In genomic region chr2:13290661-13291060, GRCm38 (mm10) we compare ENCODE assay signal across 9 mouse cellular contexts. TPM values are rescaled to one million over a fixed set of nuclear protein-coding genes. Genes with fewer than 3 reads are reported as not detected.
DNase-seq lines count a peak whose midpoint lies in the region; ATAC-seq and TF ChIP-seq lines count a peak whose summit lies in the region.
"Had no signal": no experiment of that assay in that cellular context is flagged by ENCODE, and none has a peak within 500 bp of the region (broad histone marks: within the 10 kb centered on the region; RNA-seq: fewer than 3 reads in every experiment).

No protein-coding gene starts in this region.

- 0% methylated on average over 1 of the region's 1 CpGs for WGBS in forebrain, embryonic 14.5 days
- 3% methylated on average over 1 of the region's 1 CpGs for WGBS in midbrain, embryonic 13.5 days

- H3K27me3 ChIP-seq in forebrain, embryonic 14.5 days (replicated peaks; ENCODE audit: control insufficient read depth, insufficient read depth, low read length), result no peaks in the 10 kb centered on the region
- H3K27me3 ChIP-seq in midbrain, embryonic 13.5 days, result no peaks in the 10 kb centered on the region
- H3K27me3 ChIP-seq: limb, embryonic 15.5 days had no signal

- ATAC-seq in forebrain, embryonic 14.5 days, result peak; percentile 61
- peak; percentile 50; the same call in 1 of the 2 replicates for ATAC-seq in midbrain, embryonic 13.5 days

- peak in 1 of 2 experiments; percentile 29 for DNase-seq in layer of hippocampus, adult 2 months (ENCODE audit: low spot score in 2 of 2)
- DNase-seq in layer of hippocampus, postnatal 36 days, result no peak
- DNase-seq in MN1 (ENCODE audit: low spot score), result peak; percentile 75
- peak; percentile 90 for DNase-seq in forebrain, embryonic 14.5 days (ENCODE audit: low spot score)
- no peak for DNase-seq in kidney, adult 11 months
- DNase-seq in right cerebral cortex, postnatal 36 days (ENCODE audit: low spot score in 2 of 2), result no peak
- DNase-seq in adrenal gland, adult 2 months, result no peak

- H3K36me3 ChIP-seq in forebrain, embryonic 14.5 days (ENCODE audit: control insufficient read depth, insufficient read depth, low read length), result no peaks in the 10 kb centered on the region
- H3K36me3 ChIP-seq in midbrain, embryonic 13.5 days, result no peaks in the 10 kb centered on the region
- H3K36me3 ChIP-seq: limb, embryonic 15.5 days had no signal

- no peaks in the 10 kb centered on the region for H3K4me1 ChIP-seq in forebrain, embryonic 14.5 days (ENCODE audit: control insufficient read depth, insufficient read depth, low read length)
- H3K4me1 ChIP-seq in midbrain, embryonic 13.5 days (replicated peaks), result no peaks in the 10 kb centered on the region
- H3K4me1 ChIP-seq: limb, embryonic 15.5 days had no signal

- TF ChIP-seq CTCF in layer of hippocampus, adult 2 months (conservative IDR thresholded peaks at IDR 0.05), result peak; percentile 88

- no peak overlapping the region for H3K9ac ChIP-seq in forebrain, embryonic 14.5 days (ENCODE audit: low read length)
- H3K9ac ChIP-seq in midbrain, embryonic 13.5 days (replicated peaks), result no peak overlapping the region
- H3K9ac ChIP-seq: limb, embryonic 15.5 days had no signal

- H3K9me3 ChIP-seq in forebrain, embryonic 14.5 days (replicated peaks; ENCODE audit: control insufficient read depth, low read length), result no peaks in the 10 kb centered on the region
- H3K9me3 ChIP-seq in midbrain, embryonic 13.5 days, result no peaks in the 10 kb centered on the region
- H3K9me3 ChIP-seq: limb, embryonic 15.5 days had no signal

- H3K4me2 ChIP-seq in forebrain, embryonic 14.5 days (ENCODE audit: low read length), result no peak overlapping the region
- H3K4me2 ChIP-seq in midbrain, embryonic 13.5 days (replicated peaks), result no peak overlapping the region
- H3K4me2 ChIP-seq: limb, embryonic 15.5 days had no signal

- no peak overlapping the region for H3K27ac ChIP-seq in layer of hippocampus, adult 2 months
- H3K27ac ChIP-seq in forebrain, embryonic 14.5 days (ENCODE audit: low read depth, low read length), result no peak overlapping the region
- no peak overlapping the region for H3K27ac ChIP-seq in midbrain, embryonic 13.5 days
- H3K27ac ChIP-seq: limb, embryonic 15.5 days had no signal

- H3K4me3 ChIP-seq in layer of hippocampus, adult 2 months, result no peak overlapping the region
- H3K4me3 ChIP-seq in forebrain, embryonic 14.5 days (ENCODE audit: low read depth, low read length), result no peak overlapping the region
- H3K4me3 ChIP-seq in midbrain, embryonic 13.5 days (replicated peaks), result no peak overlapping the region
- H3K4me3 ChIP-seq: limb, embryonic 15.5 days had no signal

RNA-seq across cellular contexts. Expression of gene Rsu1, which starts 19.4 kb away (rescaled TPM):
- total RNA-seq in layer of hippocampus, adult 2 months (2021), result 10 to 100 TPM; 36.2 to 36.5 TPM
- 10 to 100 TPM; 35.3 to 37.8 TPM for total RNA-seq in layer of hippocampus, postnatal 36 days (2021)
- polyA plus RNA-seq in forebrain, embryonic 14.5 days (2014; fragmentation: Nextera tagmentation; extraction: Ambion mirVana), result 57.2 and 66.0 TPM in 2 replicates
- 49.0 and 50.8 TPM in 2 replicates for polyA plus RNA-seq in midbrain, embryonic 13.5 days (2015; fragmentation: Nextera tagmentation; extraction: Ambion mirVana)
- total RNA-seq in adrenal gland, adult 2 months (2021), result 10 to 100 TPM; 73.5 to 86.1 TPM
- polyA plus RNA-seq in adrenal gland, adult 2 months (2012; rRNA removed), result 32.7 and 39.1 TPM in 2 replicates

Comparison
In these comparisons a context has a peak if more than half of its experiments do, and no peak if none do; other contexts are left out.
1. DNase-seq: peak in MN1 (single experiment) and forebrain, embryonic 14.5 days (single experiment); none in layer of hippocampus, postnatal 36 days (0 of 2), kidney, adult 11 months (single experiment), right cerebral cortex, postnatal 36 days (0 of 2) and adrenal gland, adult 2 months (single experiment).